8 mouse cellular contexts compared by ENCODE assay signal in the genomic region with DNA sequence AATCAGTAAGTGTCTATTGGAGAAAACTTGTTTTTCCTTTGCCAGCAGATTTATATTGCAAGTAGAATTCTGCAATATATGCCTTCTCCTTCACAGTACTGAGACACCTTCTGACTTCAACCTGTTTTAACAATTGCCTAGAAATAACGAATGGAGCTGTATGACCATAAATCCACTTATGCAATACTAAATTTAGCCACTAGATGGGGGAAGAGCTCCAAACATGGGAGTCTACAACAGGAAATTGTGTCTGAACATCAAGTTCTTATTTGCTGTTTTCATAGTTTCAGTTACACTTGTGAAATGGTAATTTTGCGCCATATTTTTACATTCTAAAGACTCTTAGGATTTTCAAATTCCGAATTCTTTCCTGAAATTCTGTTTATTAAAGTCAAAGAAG. TPM values are rescaled to one million over a fixed set of nuclear protein-coding genes. Genes with fewer than 3 reads are reported as not detected.
DNase-seq lines count a peak whose midpoint lies in the region; ATAC-seq and TF ChIP-seq lines count a peak whose summit lies in the region.

No protein-coding gene starts in this region.

- 2% methylated on average over 3 of the region's 3 CpGs for WGBS in kidney, postnatal 0 days
- WGBS in kidney, embryonic 15.5 days: 5% methylated on average over 3 of the region's 3 CpGs

- no peak overlapping the region for H3K4me3 ChIP-seq in kidney, postnatal 0 days (replicated peaks; ENCODE audit: low read depth, low read length)
- H3K4me3 ChIP-seq in kidney, embryonic 15.5 days (replicated peaks): no peak overlapping the region

- no peaks in the 10 kb centered on the region for H3K27me3 ChIP-seq in kidney, postnatal 0 days (ENCODE audit: insufficient read depth, low read length)
- H3K27me3 ChIP-seq in kidney, embryonic 15.5 days: no peaks in the 10 kb centered on the region

- no peak overlapping the region for H3K27ac ChIP-seq in kidney, postnatal 0 days
- no peak overlapping the region for H3K27ac ChIP-seq in kidney, embryonic 15.5 days

- H3K4me2 ChIP-seq in kidney, postnatal 0 days (ENCODE audit: low read length): no peak overlapping the region
- no peak overlapping the region for H3K4me2 ChIP-seq in kidney, embryonic 15.5 days

- H3K9ac ChIP-seq in kidney, postnatal 0 days (ENCODE audit: low read depth, low read length): no peak overlapping the region
- no peak overlapping the region for H3K9ac ChIP-seq in kidney, embryonic 15.5 days

- no peak for ATAC-seq in kidney, postnatal 0 days (replicated peaks; ENCODE audit: low FRiP score, low read depth)
- no peak for ATAC-seq in kidney, embryonic 15.5 days (replicated peaks; ENCODE audit: low FRiP score)

- no peaks in the 10 kb centered on the region for H3K4me1 ChIP-seq in kidney, postnatal 0 days (replicated peaks; ENCODE audit: insufficient read depth, low read length)
- H3K4me1 ChIP-seq in kidney, embryonic 15.5 days: no peaks in the 10 kb centered on the region

- TF ChIP-seq CTCF in kidney, postnatal 0 days (IDR thresholded peaks at IDR 0.05; ENCODE audit: low read depth): peak; percentile 97

- H3K9me3 ChIP-seq in kidney, postnatal 0 days (replicated peaks; ENCODE audit: low read length): no peaks in the 10 kb centered on the region
- H3K9me3 ChIP-seq in kidney, embryonic 15.5 days (replicated peaks): no peaks in the 10 kb centered on the region

- peak; percentile 86 for DNase-seq in kidney, postnatal 0 days (ENCODE audit: low spot score)
- DNase-seq in B cell, adult 2 months: peak; percentile 31 to 37
- peak; percentile 76 for DNase-seq in MEL-GATA-1-ER (ENCODE audit: extremely low read depth, low read depth)
- DNase-seq in embryo, embryonic 9.5 days (ENCODE audit: extremely low spot score): peak; percentile 73
- DNase-seq in lung, postnatal 36 days: peak; percentile 72
- no peak for DNase-seq in right cerebral cortex, postnatal 4 days
- no peak for DNase-seq in kidney, postnatal 25 days

- H3K36me3 ChIP-seq in kidney, postnatal 0 days (ENCODE audit: insufficient read depth, low read length): no peaks in the 10 kb centered on the region
- H3K36me3 ChIP-seq in kidney, embryonic 15.5 days: no peaks in the 10 kb centered on the region

RNA-seq across cellular contexts. Expression of a gene that starts 6.2 kb away (rescaled TPM):
- not detected in 2 replicates for polyA plus RNA-seq in kidney, postnatal 0 days (2015; fragmentation: Nextera tagmentation; extraction: Ambion mirVana)
- 0.18 and 0.40 TPM in 2 replicates for polyA plus RNA-seq in kidney, embryonic 15.5 days (2015; fragmentation: Nextera tagmentation; extraction: Ambion mirVana)

Comparison
In these comparisons a context has a peak if more than half of its experiments do, and no peak if none do; other contexts are left out.
1. DNase-seq: peak in kidney, postnatal 0 days (single experiment), B cell, adult 2 months (2 of 2), MEL-GATA-1-ER (single experiment), embryo, embryonic 9.5 days (single experiment) and lung, postnatal 36 days (single experiment); none in right cerebral cortex, postnatal 4 days (single experiment) and kidney, postnatal 25 days (0 of 2).